Mouse (Mus musculus) urinary bladder, postnatal 14 days (tissue): ENCODE measurements at regions not wholly inside any gene's neighbourhood (a gene's known extent, or its start where the extent isn't known, plus 50 kb on each side); places are given as distances from the start of the nearest gene placed in this dataset.

Experiments used
- DNase-seq: peaks from one replicate; pipeline ENCODE4 v3.0.0; 2021; ENCODE audit warnings: low spot score

- DNase-seq, result no peak
Observed at GRCm38 (mm10) chr10:117515039-117515438, 114.3 kb upstream of the Cpm start.

- DNase-seq, result no peak
Observed at GRCm38 (mm10) chr10:117513925-117514546, 115.3 kb upstream of the Cpm start.

GRCm38 (mm10) chr10:117512424-117513257 is 116.7 kb upstream of the Cpm start:
- DNase-seq, result no peak

GRCm38 (mm10) chr10:117511483-117512406 is 117.6 kb upstream of the Cpm start:
- no peak for DNase-seq

- no peak for DNase-seq
Observed at GRCm38 (mm10) chr10:117510529-117511482, 118.5 kb upstream of the Cpm start.

GRCm38 (mm10) chr10:117510224-117510486 is 119.1 kb upstream of the Cpm start:
- DNase-seq, result no peak

- no peak for DNase-seq
Observed at GRCm38 (mm10) chr10:117509431-117510223, 119.7 kb upstream of the Cpm start.

GRCm38 (mm10) chr10:117506252-117506992 is 122.9 kb upstream of the Cpm start:
- no peak for DNase-seq

GRCm38 (mm10) chr10:117505529-117505928 is 123.8 kb upstream of the Cpm start:
- DNase-seq, result no peak

- DNase-seq, result no peak
Observed at GRCm38 (mm10) chr10:117505057-117505456, 124.2 kb upstream of the Cpm start.

- DNase-seq, result no peak
Observed at GRCm38 (mm10) chr10:117504267-117504902, 124.6 kb upstream of the Cpsf6 start.

GRCm38 (mm10) chr10:117503222-117504184 is 123.7 kb upstream of the Cpsf6 start:
- no peak for DNase-seq

GRCm38 (mm10) chr10:117502731-117503130 is 122.9 kb upstream of the Cpsf6 start:
- no peak for DNase-seq

GRCm38 (mm10) chr10:117502135-117502534 is 122.3 kb upstream of the Cpsf6 start:
- DNase-seq, result no peak

- no peak for DNase-seq
Observed at GRCm38 (mm10) chr10:117501426-117501825, 121.6 kb upstream of the Cpsf6 start.

GRCm38 (mm10) chr10:117500457-117501108 is 120.8 kb upstream of the Cpsf6 start:
- no peak for DNase-seq

- no peak for DNase-seq
Observed at GRCm38 (mm10) chr10:117499864-117500453, 120.1 kb upstream of the Cpsf6 start.
